Mouse (Mus musculus) embryonic facial prominence, embryonic 10.5 days (tissue): Measurements from ENCODE around the gene Myo1b. TPM values are rescaled to one million over a fixed set of nuclear protein-coding genes. Genes with fewer than 3 reads are reported as not detected.

Source experiments
- DNase-seq: peaks from one replicate; pipeline ENCODE4 v3.0.0-alpha.2; 2017; ENCODE audit warnings: low spot score
- H3K27ac ChIP-seq: fragments of 300-500 bp; sonication (generic); replicated peaks from 2 replicates; pipeline ENCODE4 v1.5.1; 2016; ENCODE audit warnings: mild to moderate bottlenecking
- H3K27me3 ChIP-seq: fragments of 300-500 bp; sonication (generic); replicated peaks from 2 replicates; pipeline ENCODE4 v1.6.1; 2016; ENCODE audit warnings: low read depth, mild to moderate bottlenecking; ENCODE audit not compliant: poor library complexity, severe bottlenecking
- H3K36me3 ChIP-seq: fragments of 300-500 bp; sonication (generic); replicated peaks from 2 replicates; pipeline ENCODE4 v1.6.1; 2016; ENCODE audit warnings: mild to moderate bottlenecking, moderate library complexity
- H3K4me1 ChIP-seq: fragments of 300-500 bp; sonication (generic); 2 replicates; pipeline ENCODE4 v1.6.1; 2016
- H3K4me3 ChIP-seq: fragments of 300-500 bp; sonication (generic); 2 replicates; pipeline ENCODE4 v1.5.1; 2016; ENCODE audit warnings: mild to moderate bottlenecking, moderate library complexity
- H3K9me3 ChIP-seq: fragments of 300-500 bp; sonication (generic); 2 replicates; pipeline ENCODE4 v1.6.1; 2016; ENCODE audit warnings: mild to moderate bottlenecking
- WGBS: fragments of 180-500 bp; shearing (Covaris S2); methylation state at CpG from one replicate; pipeline ENCODE4 v1.1.7; 2016; 5-methylcytosine and 5-hydroxymethylcytosine counted together
- polyA plus RNA-seq: library from polyadenylated mRNA; unstranded; fragments of >200 nt; fragmentation: Nextera tagmentation; extraction: Ambion mirVana; gene quantifications from 2 replicates; pipeline ENCODE4 v1.2.1, GENCODE M21; 2016

Gene Myo1b
- polyA plus RNA-seq, 1 experiment from 2014 or later = 91.6 TPM

GRCm38 (mm10) chr1:51751006-51751405 is 164.9 kb downstream of the Myo1b start:
- H3K4me3 ChIP-seq = no peak overlapping the region
- no peak for DNase-seq
- H3K4me1 ChIP-seq = peaks cover 15% of the 10 kb centered on the region
- H3K36me3 ChIP-seq = peaks cover 84% of the 10 kb centered on the region
- no peaks in the 10 kb centered on the region for H3K27me3 ChIP-seq
- H3K9me3 ChIP-seq = no peaks in the 10 kb centered on the region
- no peak overlapping the region for H3K27ac ChIP-seq
- WGBS = 79% methylated on average over 10 of the region's 10 CpGs

GRCm38 (mm10) chr1:51748306-51748705 is 167.6 kb downstream of the Myo1b start:
- H3K9me3 ChIP-seq = no peaks in the 10 kb centered on the region
- DNase-seq = no peak
- 88% methylated on average over 2 of the region's 2 CpGs for WGBS
- peaks cover 75% of the 10 kb centered on the region for H3K36me3 ChIP-seq
- no peaks in the 10 kb centered on the region for H3K27me3 ChIP-seq
- H3K27ac ChIP-seq = no peak overlapping the region
- peaks cover 15% of the 10 kb centered on the region for H3K4me1 ChIP-seq
- H3K4me3 ChIP-seq = no peak overlapping the region

GRCm38 (mm10) chr1:51747494-51747893 is 168.4 kb downstream of the Myo1b start:
- H3K27me3 ChIP-seq = no peaks in the 10 kb centered on the region
- peaks cover 15% of the 10 kb centered on the region for H3K4me1 ChIP-seq
- WGBS = 36% methylated on average over 12 of the region's 12 CpGs
- H3K27ac ChIP-seq = no peak overlapping the region
- H3K4me3 ChIP-seq = no peak overlapping the region
- peaks cover 75% of the 10 kb centered on the region for H3K36me3 ChIP-seq
- no peaks in the 10 kb centered on the region for H3K9me3 ChIP-seq
- peak; percentile 27 for DNase-seq

GRCm38 (mm10) chr1:51746711-51747240 is 169.1 kb downstream of the Myo1b start:
- no peak for DNase-seq
- Histone ChIP-seq H3K4me3 (no peak overlapping the region), H3K4me1 (peaks cover 15% of the 10 kb centered on the region), H3K27me3 (no peaks in the 10 kb centered on the region), H3K27ac (no peak overlapping the region), H3K36me3 (peaks cover 70% of the 10 kb centered on the region), H3K9me3 (no peaks in the 10 kb centered on the region)
- 86% methylated on average over 15 of the region's 15 CpGs for WGBS

- Histone ChIP-seq H3K4me3 (no peak overlapping the region), H3K27me3 (no peaks in the 10 kb centered on the region), H3K4me1 (peaks cover 15% of the 10 kb centered on the region), H3K27ac (no peak overlapping the region), H3K9me3 (no peaks in the 10 kb centered on the region), H3K36me3 (peaks cover 47% of the 10 kb centered on the region)
- DNase-seq = no peak
- WGBS = 95% methylated on average over 3 of the region's 3 CpGs
These were observed 172.0 kb downstream of the Myo1b start for GRCm38 (mm10) chr1:51743756-51744425.

GRCm38 (mm10) chr1:51742586-51742985 is 173.3 kb downstream of the Myo1b start:
- WGBS = 100% methylated on average over 1 of the region's 1 CpGs
- no peak overlapping the region for H3K27ac ChIP-seq
- peaks cover 9% of the 10 kb centered on the region for H3K4me1 ChIP-seq
- H3K36me3 ChIP-seq = peaks cover 37% of the 10 kb centered on the region
- H3K27me3 ChIP-seq = no peaks in the 10 kb centered on the region
- no peaks in the 10 kb centered on the region for H3K9me3 ChIP-seq
- DNase-seq = no peak
- no peak overlapping the region for H3K4me3 ChIP-seq

- no peak for DNase-seq
These were observed 175.1 kb downstream of the Myo1b start for GRCm38 (mm10) chr1:51740626-51741231.

GRCm38 (mm10) chr1:51739252-51739852 is 176.5 kb downstream of the Myo1b start:
- no peak overlapping the region for H3K27ac ChIP-seq
- no peaks in the 10 kb centered on the region for H3K9me3 ChIP-seq
- H3K4me1 ChIP-seq = no peaks in the 10 kb centered on the region
- peaks cover 19% of the 10 kb centered on the region for H3K36me3 ChIP-seq
- no peaks in the 10 kb centered on the region for H3K27me3 ChIP-seq
- DNase-seq = no peak
- WGBS = 82% methylated on average over 5 of the region's 5 CpGs
- no peak overlapping the region for H3K4me3 ChIP-seq

More at GRCm38 (mm10) chr1:51740626-51741231, 175.1 kb downstream of the Myo1b start:
- peaks cover 27% of the 10 kb centered on the region for H3K36me3 ChIP-seq
- no peaks in the 10 kb centered on the region for H3K27me3 ChIP-seq
- H3K27ac ChIP-seq = no peak overlapping the region
- WGBS = 92% methylated on average over 10 of the region's 10 CpGs
- H3K4me1 ChIP-seq = no peaks in the 10 kb centered on the region
- no peaks in the 10 kb centered on the region for H3K9me3 ChIP-seq
- no peak overlapping the region for H3K4me3 ChIP-seq

GRCm38 (mm10) chr1:51736822-51737221 is 179.0 kb downstream of the Myo1b start:
- DNase-seq = no peak
- H3K27me3 ChIP-seq = no peaks in the 10 kb centered on the region
- no peak overlapping the region for H3K4me3 ChIP-seq
- H3K27ac ChIP-seq = no peak overlapping the region
- 87% methylated on average over 2 of the region's 2 CpGs for WGBS
- H3K9me3 ChIP-seq = peaks cover 2% of the 10 kb centered on the region; the same call in 1 of the 2 replicates
- H3K4me1 ChIP-seq = no peaks in the 10 kb centered on the region
- H3K36me3 ChIP-seq = no peaks in the 10 kb centered on the region

GRCm38 (mm10) chr1:51734721-51735120 is 181.2 kb downstream of the Myo1b start:
- H3K4me1 ChIP-seq = no peaks in the 10 kb centered on the region
- H3K9me3 ChIP-seq = peaks cover 7% of the 10 kb centered on the region; the same call in 1 of the 2 replicates
- DNase-seq = no peak
- H3K4me3 ChIP-seq = no peak overlapping the region
- H3K27me3 ChIP-seq = no peaks in the 10 kb centered on the region
- no peaks in the 10 kb centered on the region for H3K36me3 ChIP-seq
- WGBS = 87% methylated on average over 6 of the region's 6 CpGs
- no peak overlapping the region for H3K27ac ChIP-seq

- Histone ChIP-seq H3K9me3 (peaks cover 7% of the 10 kb centered on the region; the same call in 1 of the 2 replicates), H3K27ac (no peak overlapping the region), H3K4me1 (no peaks in the 10 kb centered on the region), H3K27me3 (no peaks in the 10 kb centered on the region), H3K4me3 (no peak overlapping the region), H3K36me3 (no peaks in the 10 kb centered on the region)
- no peak for DNase-seq
- 92% methylated on average over 1 of the region's 1 CpGs for WGBS
These were observed 186.5 kb downstream of the Myo1b start for GRCm38 (mm10) chr1:51729407-51729806.

GRCm38 (mm10) chr1:51728816-51729215 is 187.1 kb downstream of the Myo1b start:
- Histone ChIP-seq H3K36me3 (no peaks in the 10 kb centered on the region), H3K4me3 (no peak overlapping the region), H3K27me3 (no peaks in the 10 kb centered on the region), H3K4me1 (no peaks in the 10 kb centered on the region), H3K9me3 (peaks cover 7% of the 10 kb centered on the region; the same call in 1 of the 2 replicates), H3K27ac (no peak overlapping the region)
- DNase-seq = no peak
- whole genome bisulfite sequencing = 85% methylated on average over 4 of the region's 4 CpGs
